Mouse (Mus musculus): ENCODE data around the gene Gm6096. TPM values are rescaled to one million over a fixed set of nuclear protein-coding genes. Genes with fewer than 3 reads are reported as not detected.

Gene Gm6096
- polyA plus RNA-seq, 1 experiment: not detected

GRCm38 (mm10) chr7:34234610-34235561 is 16.0 kb upstream of the Gm6096 start:
- Histone ChIP-seq H3K9me3 (no peaks in the 10 kb centered on the region), H3K4me3 (replicated peaks) (peak overlapping the region; percentile 97), H3K4me1 (peaks cover 68% of the 10 kb centered on the region), H3K36me3 (replicated peaks; ENCODE audit: low read length) (peaks cover 43% of the 10 kb centered on the region), H3K27me3 (replicated peaks) (no peaks in the 10 kb centered on the region)
- TF ChIP-seq FLI1 (IDR thresholded peaks at IDR 0.05; ENCODE audit: low read length) (no peak), GATA1 (IDR thresholded peaks at IDR 0.05; ENCODE audit: borderline replicate concordance, low read length) (no peak)

- Histone ChIP-seq H3K27me3 (replicated peaks) (no peaks in the 10 kb centered on the region), H3K9me3 (no peaks in the 10 kb centered on the region), H3K36me3 (replicated peaks; ENCODE audit: low read length) (peaks cover 50% of the 10 kb centered on the region), H3K4me3 (replicated peaks) (no peak overlapping the region), H3K4me1 (peaks cover 67% of the 10 kb centered on the region)
- TF ChIP-seq FLI1 (IDR thresholded peaks at IDR 0.05; ENCODE audit: low read length): no peak
- no peak for TF ChIP-seq GATA1 (IDR thresholded peaks at IDR 0.05; ENCODE audit: borderline replicate concordance, low read length)
Measured at GRCm38 (mm10) chr7:34235602-34236001, 15.2 kb upstream of the Gm6096 start.

GRCm38 (mm10) chr7:34238086-34238485 is 12.8 kb upstream of the Gm6096 start:
- no peaks in the 10 kb centered on the region for H3K27me3 ChIP-seq (replicated peaks)
- peaks cover 42% of the 10 kb centered on the region for H3K4me1 ChIP-seq
- TF ChIP-seq FLI1 (IDR thresholded peaks at IDR 0.05; ENCODE audit: low read length): no peak
- TF ChIP-seq GATA1 (IDR thresholded peaks at IDR 0.05; ENCODE audit: borderline replicate concordance, low read length): no peak
- peaks cover 67% of the 10 kb centered on the region for H3K36me3 ChIP-seq (replicated peaks; ENCODE audit: low read length)
- no peaks in the 10 kb centered on the region for H3K9me3 ChIP-seq
- H3K4me3 ChIP-seq (replicated peaks): no peak overlapping the region

- TF ChIP-seq GATA1 (IDR thresholded peaks at IDR 0.05; ENCODE audit: borderline replicate concordance, low read length) (no peak), FLI1 (IDR thresholded peaks at IDR 0.05; ENCODE audit: low read length) (no peak)
- Histone ChIP-seq H3K27me3 (replicated peaks) (no peaks in the 10 kb centered on the region), H3K4me3 (replicated peaks) (no peak overlapping the region), H3K4me1 (peaks cover 19% of the 10 kb centered on the region), H3K9me3 (no peaks in the 10 kb centered on the region), H3K36me3 (replicated peaks; ENCODE audit: low read length) (peaks cover 85% of the 10 kb centered on the region)
Measured at GRCm38 (mm10) chr7:34242176-34242575, 8.7 kb upstream of the Gm6096 start.

- no peaks in the 10 kb centered on the region for H3K9me3 ChIP-seq
- H3K4me3 ChIP-seq (replicated peaks): no peak overlapping the region
- TF ChIP-seq FLI1 (IDR thresholded peaks at IDR 0.05; ENCODE audit: low read length) (no peak), GATA1 (IDR thresholded peaks at IDR 0.05; ENCODE audit: borderline replicate concordance, low read length) (no peak)
- no peaks in the 10 kb centered on the region for H3K27me3 ChIP-seq (replicated peaks)
- H3K36me3 ChIP-seq (replicated peaks; ENCODE audit: low read length): peaks cover 86% of the 10 kb centered on the region
- H3K4me1 ChIP-seq: peaks cover 10% of the 10 kb centered on the region
Measured at GRCm38 (mm10) chr7:34246870-34247499, 3.9 kb upstream of the Gm6096 start.

GRCm38 (mm10) chr7:34252030-34252429 is 1.2 kb downstream of the Gm6096 start:
- Histone ChIP-seq H3K9me3 (no peaks in the 10 kb centered on the region), H3K36me3 (replicated peaks; ENCODE audit: low read length) (peaks cover 87% of the 10 kb centered on the region), H3K4me1 (peaks cover 27% of the 10 kb centered on the region), H3K27me3 (replicated peaks) (no peaks in the 10 kb centered on the region), H3K4me3 (replicated peaks) (no peak overlapping the region)
- TF ChIP-seq FLI1 (IDR thresholded peaks at IDR 0.05; ENCODE audit: low read length): no peak
- TF ChIP-seq GATA1 (IDR thresholded peaks at IDR 0.05; ENCODE audit: borderline replicate concordance, low read length): no peak

DNA sequence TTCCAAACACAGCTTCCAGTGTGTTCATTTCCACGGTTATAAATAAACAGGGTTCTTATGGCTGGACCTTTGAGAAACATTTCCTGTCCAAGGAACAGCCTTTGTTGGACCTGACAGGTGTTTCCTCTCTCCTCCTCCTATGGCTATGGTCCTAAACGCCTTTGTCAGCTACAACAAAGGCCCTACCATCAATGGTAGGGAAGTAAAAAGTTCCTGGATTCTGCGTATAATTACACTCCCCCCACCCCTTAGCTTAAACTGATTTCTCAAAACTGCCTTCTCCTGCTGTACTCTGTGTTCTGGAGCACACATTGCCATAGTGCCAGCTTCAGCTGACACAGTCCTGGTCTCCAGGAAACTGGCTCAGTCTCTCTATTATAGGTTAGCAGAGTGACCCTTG is 4.3 kb downstream of the Gm6096 start:
- Histone ChIP-seq H3K9me3 (no peaks in the 10 kb centered on the region), H3K36me3 (replicated peaks; ENCODE audit: low read length) (peaks cover 90% of the 10 kb centered on the region), H3K4me1 (peaks cover 32% of the 10 kb centered on the region), H3K27me3 (replicated peaks) (no peaks in the 10 kb centered on the region), H3K4me3 (replicated peaks) (no peak overlapping the region)
- no peak for TF ChIP-seq FLI1 (IDR thresholded peaks at IDR 0.05; ENCODE audit: low read length)
- no peak for TF ChIP-seq GATA1 (IDR thresholded peaks at IDR 0.05; ENCODE audit: borderline replicate concordance, low read length)

DNA sequence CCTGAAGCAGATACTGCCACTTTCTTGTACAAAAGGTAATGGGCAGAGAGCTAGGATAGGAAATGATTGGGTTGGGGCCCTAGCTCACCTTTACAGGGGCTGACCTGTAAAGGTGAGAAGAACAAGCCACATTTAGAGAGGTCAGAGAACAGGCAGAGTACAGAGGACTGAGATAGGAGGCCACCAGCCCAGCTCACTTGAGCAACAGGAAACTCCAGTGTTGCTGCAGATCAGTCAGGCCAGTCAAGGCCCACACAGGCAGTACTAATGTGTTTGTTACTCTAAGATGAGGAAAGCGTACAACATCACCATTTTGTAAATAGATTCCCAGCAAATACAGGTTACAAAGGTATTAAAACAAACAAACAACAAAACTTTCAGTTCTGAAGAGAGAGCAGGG is 5.1 kb downstream of the Gm6096 start:
- no peaks in the 10 kb centered on the region for H3K9me3 ChIP-seq
- peaks cover 91% of the 10 kb centered on the region for H3K36me3 ChIP-seq (replicated peaks; ENCODE audit: low read length)
- no peak overlapping the region for H3K4me3 ChIP-seq (replicated peaks)
- peaks cover 34% of the 10 kb centered on the region for H3K4me1 ChIP-seq
- no peak for TF ChIP-seq FLI1 (IDR thresholded peaks at IDR 0.05; ENCODE audit: low read length)
- H3K27me3 ChIP-seq (replicated peaks): no peaks in the 10 kb centered on the region

- no peak overlapping the region for H3K4me3 ChIP-seq (replicated peaks)
- H3K36me3 ChIP-seq (replicated peaks; ENCODE audit: low read length): peaks cover 93% of the 10 kb centered on the region
- peaks cover 27% of the 10 kb centered on the region for H3K4me1 ChIP-seq
- no peaks in the 10 kb centered on the region for H3K27me3 ChIP-seq (replicated peaks)
- TF ChIP-seq GATA1 (IDR thresholded peaks at IDR 0.05; ENCODE audit: borderline replicate concordance, low read length): no peak
- no peak for TF ChIP-seq FLI1 (IDR thresholded peaks at IDR 0.05; ENCODE audit: low read length)
- H3K9me3 ChIP-seq: no peaks in the 10 kb centered on the region
Measured at GRCm38 (mm10) chr7:34257279-34257678, 6.4 kb downstream of the Gm6096 start.

GRCm38 (mm10) chr7:34258407-34258806 is 7.6 kb downstream of the Gm6096 start:
- H3K36me3 ChIP-seq (replicated peaks; ENCODE audit: low read length): peaks cover 93% of the 10 kb centered on the region
- TF ChIP-seq FLI1 (IDR thresholded peaks at IDR 0.05; ENCODE audit: low read length): no peak
- no peak for TF ChIP-seq GATA1 (IDR thresholded peaks at IDR 0.05; ENCODE audit: borderline replicate concordance, low read length)

More at GRCm38 (mm10) chr7:34258407-34258806, 7.6 kb downstream of the Gm6096 start:
- peaks cover 27% of the 10 kb centered on the region for H3K4me1 ChIP-seq
- H3K27me3 ChIP-seq (replicated peaks): no peaks in the 10 kb centered on the region
- no peaks in the 10 kb centered on the region for H3K9me3 ChIP-seq
- H3K4me3 ChIP-seq (replicated peaks): no peak overlapping the region
